Mouse (Mus musculus): Measurements from ENCODE around the gene Cxcr4.

- TF ChIP-seq EP300 (IDR thresholded peaks at IDR 0.05; ENCODE audit: low read depth) (no peak), CTCF (IDR thresholded peaks at IDR 0.05; ENCODE audit: low read depth) (no peak)
Observed at GRCm38 (mm10) chr1:128540213-128540612, 51.9 kb downstream of the Cxcr4 start.
